Mouse (Mus musculus): ENCODE results near the gene Odf4. TPM values are rescaled to one million over a fixed set of nuclear protein-coding genes. Genes with fewer than 3 reads are reported as not detected.

The Odf4 gene
- polyA plus RNA-seq, 1 experiment, result not detected

DNA sequence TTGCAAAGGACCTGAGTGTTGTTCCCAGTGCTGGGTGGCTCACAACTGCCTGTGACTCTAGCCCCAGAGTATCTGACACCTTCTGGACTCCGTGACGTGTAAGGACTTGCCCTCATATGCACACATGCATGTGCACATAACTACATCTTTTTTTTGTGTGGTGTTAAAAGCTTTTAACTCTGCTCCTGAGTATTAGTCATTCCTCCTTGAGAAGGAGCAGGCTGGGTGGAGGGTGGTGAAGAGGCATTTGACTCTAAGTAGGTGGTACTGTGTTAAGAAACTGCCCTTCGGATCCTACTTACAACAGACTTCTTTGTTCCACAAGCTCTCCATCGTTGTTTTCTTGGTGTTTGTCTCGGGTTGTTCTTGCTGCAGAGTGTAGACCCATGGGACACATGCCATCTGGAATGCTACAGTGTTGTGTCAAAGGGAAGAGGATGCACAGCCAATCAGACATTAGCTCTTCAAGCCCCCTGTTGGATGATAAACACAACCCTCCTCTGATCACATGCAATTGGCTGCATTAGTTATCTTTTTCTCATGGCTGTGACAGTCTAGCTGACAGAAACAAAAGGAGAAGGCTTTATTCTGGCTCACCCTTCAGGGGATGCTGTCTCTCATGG lies 7.1 kb upstream of the Odf4 start:
- no peak overlapping the region for H3K4me3 ChIP-seq (ENCODE audit: insufficient read depth, poor library complexity, severe bottlenecking)
- no peaks in the 10 kb centered on the region for H3K27me3 ChIP-seq (ENCODE audit: control insufficient read depth, insufficient read depth, insufficient read length)
- no peaks in the 10 kb centered on the region for H3K79me3 ChIP-seq (ENCODE audit: low read depth)
- no peaks in the 10 kb centered on the region for H3K36me3 ChIP-seq (ENCODE audit: control insufficient read depth, insufficient read depth)
- no peak for TF ChIP-seq CEBPB (IDR thresholded peaks at IDR 0.05; ENCODE audit: low read depth)
- TF ChIP-seq MAX (IDR thresholded peaks at IDR 0.05), result no peak
- no peak for TF ChIP-seq FOSL1 (IDR thresholded peaks at IDR 0.05; ENCODE audit: insufficient read depth, low read length, poor library complexity, severe bottlenecking)
- TF ChIP-seq MYOD1 (IDR thresholded peaks at IDR 0.05; ENCODE audit: control insufficient read depth, insufficient read length, low read depth), result no peak
- TF ChIP-seq MYOG (IDR thresholded peaks at IDR 0.05; ENCODE audit: control insufficient read depth, extremely low read depth, insufficient read length), result no peak
- no peak for TF ChIP-seq USF1 (IDR thresholded peaks at IDR 0.05; ENCODE audit: low read depth)
- TF ChIP-seq CTCF (IDR thresholded peaks at IDR 0.05; ENCODE audit: control insufficient read depth, insufficient read depth, insufficient read length), result no peak
- no peaks in the 10 kb centered on the region for H3K79me2 ChIP-seq (ENCODE audit: control insufficient read depth, insufficient read depth)
- no peak overlapping the region for H3ac ChIP-seq (ENCODE audit: control insufficient read depth, insufficient read length, low read depth)

- no peak overlapping the region for H3ac ChIP-seq (ENCODE audit: control insufficient read depth, insufficient read length, low read depth)
- H3K79me3 ChIP-seq (ENCODE audit: low read depth), result no peaks in the 10 kb centered on the region
- H3K27me3 ChIP-seq (ENCODE audit: control insufficient read depth, insufficient read depth, insufficient read length), result peaks cover 12% of the 10 kb centered on the region
- no peak overlapping the region for H3K4me3 ChIP-seq (ENCODE audit: insufficient read depth, poor library complexity, severe bottlenecking)
- H3K79me2 ChIP-seq (ENCODE audit: control insufficient read depth, insufficient read depth), result no peaks in the 10 kb centered on the region
- TF ChIP-seq CEBPB (IDR thresholded peaks at IDR 0.05; ENCODE audit: low read depth) (no peak), USF1 (IDR thresholded peaks at IDR 0.05; ENCODE audit: low read depth) (no peak), MAX (IDR thresholded peaks at IDR 0.05) (no peak), MYOG (IDR thresholded peaks at IDR 0.05; ENCODE audit: control insufficient read depth, extremely low read depth, insufficient read length) (no peak), MYOD1 (IDR thresholded peaks at IDR 0.05; ENCODE audit: control insufficient read depth, insufficient read length, low read depth) (no peak), FOSL1 (IDR thresholded peaks at IDR 0.05; ENCODE audit: insufficient read depth, low read length, poor library complexity, severe bottlenecking) (no peak), CTCF (IDR thresholded peaks at IDR 0.05; ENCODE audit: control insufficient read depth, insufficient read depth, insufficient read length) (no peak)
- H3K36me3 ChIP-seq (ENCODE audit: control insufficient read depth, insufficient read depth), result no peaks in the 10 kb centered on the region
These were observed 3.1 kb upstream of the Odf4 start for GRCm38 (mm10) chr11:68929947-68930346.

GRCm38 (mm10) chr11:68924749-68925148 lies 2.1 kb downstream of the Odf4 start:
- Histone ChIP-seq H3K4me3 (ENCODE audit: insufficient read depth, poor library complexity, severe bottlenecking) (no peak overlapping the region), H3K79me3 (ENCODE audit: low read depth) (no peaks in the 10 kb centered on the region), H3ac (ENCODE audit: control insufficient read depth, insufficient read length, low read depth) (no peak overlapping the region), H3K36me3 (ENCODE audit: control insufficient read depth, insufficient read depth) (no peaks in the 10 kb centered on the region), H3K27me3 (ENCODE audit: control insufficient read depth, insufficient read depth, insufficient read length) (peaks cover 18% of the 10 kb centered on the region), H3K79me2 (ENCODE audit: control insufficient read depth, insufficient read depth) (no peaks in the 10 kb centered on the region)
- TF ChIP-seq USF1 (IDR thresholded peaks at IDR 0.05; ENCODE audit: low read depth) (no peak), MYOG (IDR thresholded peaks at IDR 0.05; ENCODE audit: control insufficient read depth, extremely low read depth, insufficient read length) (no peak), MAX (IDR thresholded peaks at IDR 0.05) (no peak), CTCF (IDR thresholded peaks at IDR 0.05; ENCODE audit: control insufficient read depth, insufficient read depth, insufficient read length) (no peak), CEBPB (IDR thresholded peaks at IDR 0.05; ENCODE audit: low read depth) (no peak), FOSL1 (IDR thresholded peaks at IDR 0.05; ENCODE audit: insufficient read depth, low read length, poor library complexity, severe bottlenecking) (no peak), MYOD1 (IDR thresholded peaks at IDR 0.05; ENCODE audit: control insufficient read depth, insufficient read length, low read depth) (no peak)

GRCm38 (mm10) chr11:68923191-68923590 lies 3.7 kb downstream of the Odf4 start:
- no peak overlapping the region for H3K4me3 ChIP-seq (ENCODE audit: insufficient read depth, poor library complexity, severe bottlenecking)
- TF ChIP-seq FOSL1 (IDR thresholded peaks at IDR 0.05; ENCODE audit: insufficient read depth, low read length, poor library complexity, severe bottlenecking), result no peak
- no peak for TF ChIP-seq MYOG (IDR thresholded peaks at IDR 0.05; ENCODE audit: control insufficient read depth, extremely low read depth, insufficient read length)
- TF ChIP-seq CEBPB (IDR thresholded peaks at IDR 0.05; ENCODE audit: low read depth), result no peak
- TF ChIP-seq MAX (IDR thresholded peaks at IDR 0.05), result no peak

GRCm38 (mm10) chr11:68914566-68914965 lies 12.3 kb downstream of the Odf4 start:
- Histone ChIP-seq H3K27me3 (ENCODE audit: control insufficient read depth, insufficient read depth, insufficient read length) (no peaks in the 10 kb centered on the region), H3ac (ENCODE audit: control insufficient read depth, insufficient read length, low read depth) (no peak overlapping the region), H3K79me2 (ENCODE audit: control insufficient read depth, insufficient read depth) (no peaks in the 10 kb centered on the region), H3K79me3 (ENCODE audit: low read depth) (no peaks in the 10 kb centered on the region), H3K36me3 (ENCODE audit: control insufficient read depth, insufficient read depth) (no peaks in the 10 kb centered on the region), H3K4me3 (ENCODE audit: insufficient read depth, poor library complexity, severe bottlenecking) (no peak overlapping the region)
- TF ChIP-seq MYOG (IDR thresholded peaks at IDR 0.05; ENCODE audit: control insufficient read depth, extremely low read depth, insufficient read length) (no peak), MYOD1 (IDR thresholded peaks at IDR 0.05; ENCODE audit: control insufficient read depth, insufficient read length, low read depth) (no peak), MAX (IDR thresholded peaks at IDR 0.05) (no peak), USF1 (IDR thresholded peaks at IDR 0.05; ENCODE audit: low read depth) (no peak), CTCF (IDR thresholded peaks at IDR 0.05; ENCODE audit: control insufficient read depth, insufficient read depth, insufficient read length) (no peak), FOSL1 (IDR thresholded peaks at IDR 0.05; ENCODE audit: insufficient read depth, low read length, poor library complexity, severe bottlenecking) (no peak), CEBPB (IDR thresholded peaks at IDR 0.05; ENCODE audit: low read depth) (no peak)

More at GRCm38 (mm10) chr11:68923191-68923590, 3.7 kb downstream of the Odf4 start:
- Histone ChIP-seq H3ac (ENCODE audit: control insufficient read depth, insufficient read length, low read depth) (no peak overlapping the region), H3K36me3 (ENCODE audit: control insufficient read depth, insufficient read depth) (no peaks in the 10 kb centered on the region), H3K27me3 (ENCODE audit: control insufficient read depth, insufficient read depth, insufficient read length) (peaks cover 18% of the 10 kb centered on the region), H3K79me3 (ENCODE audit: low read depth) (no peaks in the 10 kb centered on the region), H3K79me2 (ENCODE audit: control insufficient read depth, insufficient read depth) (no peaks in the 10 kb centered on the region)

Measured in C2C12 (cell line).